Mouse (Mus musculus) ES-E14 (cell line): ENCODE data around the gene Sla2.

ENCODE experiments used
- MAFK ChIP-seq: IDR thresholded peaks from 2 replicates; pipeline ENCODE4 v1.6.1; 2014; ENCODE audit warnings: mild to moderate bottlenecking, low read depth, low read length, inconsistent platforms; ENCODE audit not compliant: insufficient read depth
- ZC3H11A ChIP-seq: IDR thresholded peaks from 2 replicates; pipeline ENCODE4 v1.6.1; 2012; ENCODE audit warnings: low read depth, mild to moderate bottlenecking, inconsistent platforms, low read length, borderline replicate concordance

- TF ChIP-seq MAFK (no peak), ZC3H11A (no peak)
These were observed 45.8 kb downstream of the Sla2 start for GRCm38 (mm10) chr2:156841028-156841840.
